Mouse (Mus musculus): ENCODE results near the gene Setd2. TPM values are rescaled to one million over a fixed set of nuclear protein-coding genes. Genes with fewer than 3 reads are reported as not detected.
A peak's percentile ranks its signal among the peaks of the same experiment; 100 is the strongest.

Gene Setd2
- polyA plus RNA-seq, 1 experiment from 2014 or later, result 48.4 TPM

DNA sequence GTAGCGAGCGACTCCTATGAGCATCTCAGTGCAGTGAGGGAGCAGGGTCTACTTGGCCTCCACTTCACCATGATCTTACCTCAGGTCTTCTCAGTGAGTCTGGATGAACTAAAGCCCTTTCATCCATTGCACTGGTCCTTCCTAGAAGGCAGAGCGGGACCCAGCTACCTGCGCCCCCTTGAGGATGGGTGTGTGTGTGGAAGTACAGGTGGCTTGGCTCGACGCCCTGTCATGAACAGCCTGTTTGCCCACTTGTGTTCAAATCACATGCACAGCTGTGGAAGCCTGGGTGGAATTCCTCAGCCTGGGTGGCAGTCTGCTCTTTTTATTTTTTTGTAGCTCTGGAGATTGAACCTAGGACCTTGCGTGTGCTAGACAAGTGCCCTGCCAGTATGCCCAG is 87.8 kb downstream of the Setd2 start:
- peaks cover 19% of the 10 kb centered on the region for H3K4me1 ChIP-seq (replicated peaks; ENCODE audit: control insufficient read depth, insufficient read depth, low read length)
- peaks cover 58% of the 10 kb centered on the region for H3K36me3 ChIP-seq (replicated peaks; ENCODE audit: control insufficient read depth, insufficient read depth)

DNA sequence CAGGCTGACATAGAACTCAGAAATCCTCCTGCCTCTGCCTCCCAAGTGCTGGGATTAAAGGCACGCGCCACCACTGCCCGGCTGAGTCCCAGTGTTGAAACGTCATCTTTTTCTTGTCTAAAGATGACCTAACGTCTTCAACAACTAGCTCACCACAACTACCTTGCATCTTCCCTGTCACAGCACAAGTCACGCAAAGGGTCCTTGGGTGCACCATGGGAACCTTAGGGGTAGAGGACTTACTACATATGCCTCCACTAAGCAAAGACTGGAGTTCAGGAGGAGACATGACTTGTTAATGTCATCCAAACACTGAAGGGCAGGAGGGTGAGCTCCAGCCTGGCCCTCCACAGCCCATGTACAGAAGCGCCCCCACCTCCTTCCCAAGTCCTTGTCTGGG is 88.3 kb downstream of the Setd2 start:
- Histone ChIP-seq H3K9ac (no peak overlapping the region), H3K27me3 (ENCODE audit: control insufficient read depth, insufficient read depth, low read length) (no peaks in the 10 kb centered on the region), H3K4me2 (replicated peaks) (no peak overlapping the region), H3K27ac (no peak overlapping the region), H3K4me1 (replicated peaks; ENCODE audit: control insufficient read depth, insufficient read depth, low read length) (peaks cover 24% of the 10 kb centered on the region), H3K4me3 (replicated peaks; ENCODE audit: low read length) (no peak overlapping the region), H3K9me3 (ENCODE audit: control insufficient read depth, low read length) (no peaks in the 10 kb centered on the region), H3K36me3 (replicated peaks; ENCODE audit: control insufficient read depth, insufficient read depth) (peaks cover 53% of the 10 kb centered on the region)
- WGBS, result 96% methylated on average over 7 of the region's 7 CpGs
- DNase-seq (ENCODE audit: low spot score) (no peak), ATAC-seq (ENCODE audit: low FRiP score) (no peak)

More for the DNA sequence above, 87.8 kb downstream of the Setd2 start:
- WGBS, result 89% methylated on average over 7 of the region's 7 CpGs
- no peak overlapping the region for H3K9ac ChIP-seq
- ATAC-seq (ENCODE audit: low FRiP score) (no peak), DNase-seq (ENCODE audit: low spot score) (no peak)
- H3K4me2 ChIP-seq (replicated peaks), result no peak overlapping the region
- no peak overlapping the region for H3K4me3 ChIP-seq (replicated peaks; ENCODE audit: low read length)
- no peaks in the 10 kb centered on the region for H3K9me3 ChIP-seq (ENCODE audit: control insufficient read depth, low read length)
- H3K27ac ChIP-seq, result no peak overlapping the region
- no peaks in the 10 kb centered on the region for H3K27me3 ChIP-seq (ENCODE audit: control insufficient read depth, insufficient read depth, low read length)

DNA sequence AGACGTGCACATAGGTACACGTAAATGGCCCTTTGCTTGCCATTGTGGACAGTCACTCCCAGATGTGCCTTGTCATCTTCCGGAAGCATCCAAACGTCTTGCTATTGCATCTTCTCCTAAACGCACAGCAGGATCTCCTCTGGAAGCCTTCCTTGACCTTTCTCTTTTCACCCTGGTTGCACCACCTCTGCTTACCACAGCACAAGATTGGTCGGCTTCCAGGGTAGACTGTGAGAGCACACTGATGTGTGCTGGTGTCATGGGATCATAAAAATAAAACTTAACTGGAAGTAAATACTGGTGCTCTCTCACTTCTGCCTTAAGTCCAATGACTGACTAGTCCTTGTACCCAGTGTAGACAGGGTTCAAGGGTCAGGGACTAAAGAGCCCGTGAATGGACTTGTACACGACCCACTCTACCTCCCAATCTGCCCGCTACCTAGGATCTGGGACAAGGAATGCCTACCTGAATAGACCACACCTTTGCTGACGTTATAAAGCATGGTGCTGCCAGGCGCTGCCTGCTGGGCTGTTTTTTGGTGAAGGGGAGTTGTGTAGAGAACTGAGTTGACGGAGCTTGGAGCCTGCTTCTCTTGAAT is 90.3 kb downstream of the Setd2 start:
- H3K9me3 ChIP-seq (ENCODE audit: control insufficient read depth, low read length), result no peaks in the 10 kb centered on the region
- H3K4me1 ChIP-seq (replicated peaks; ENCODE audit: control insufficient read depth, insufficient read depth, low read length), result peaks cover 24% of the 10 kb centered on the region
- H3K27me3 ChIP-seq (ENCODE audit: control insufficient read depth, insufficient read depth, low read length), result no peaks in the 10 kb centered on the region
- ATAC-seq (ENCODE audit: low FRiP score), result no peak
- H3K9ac ChIP-seq, result 0 out of 2 replicates have a peak overlapping the region, but pooled peaks have one; percentile 73
- 91% methylated on average over 12 of the region's 12 CpGs for WGBS
- H3K36me3 ChIP-seq (replicated peaks; ENCODE audit: control insufficient read depth, insufficient read depth), result peaks cover 41% of the 10 kb centered on the region
- H3K4me2 ChIP-seq (replicated peaks), result no peak overlapping the region; the same call in 1 of the 2 replicates
- DNase-seq (ENCODE audit: low spot score), result no peak
- H3K27ac ChIP-seq, result no peak overlapping the region
- no peak overlapping the region for H3K4me3 ChIP-seq (replicated peaks; ENCODE audit: low read length)

DNA sequence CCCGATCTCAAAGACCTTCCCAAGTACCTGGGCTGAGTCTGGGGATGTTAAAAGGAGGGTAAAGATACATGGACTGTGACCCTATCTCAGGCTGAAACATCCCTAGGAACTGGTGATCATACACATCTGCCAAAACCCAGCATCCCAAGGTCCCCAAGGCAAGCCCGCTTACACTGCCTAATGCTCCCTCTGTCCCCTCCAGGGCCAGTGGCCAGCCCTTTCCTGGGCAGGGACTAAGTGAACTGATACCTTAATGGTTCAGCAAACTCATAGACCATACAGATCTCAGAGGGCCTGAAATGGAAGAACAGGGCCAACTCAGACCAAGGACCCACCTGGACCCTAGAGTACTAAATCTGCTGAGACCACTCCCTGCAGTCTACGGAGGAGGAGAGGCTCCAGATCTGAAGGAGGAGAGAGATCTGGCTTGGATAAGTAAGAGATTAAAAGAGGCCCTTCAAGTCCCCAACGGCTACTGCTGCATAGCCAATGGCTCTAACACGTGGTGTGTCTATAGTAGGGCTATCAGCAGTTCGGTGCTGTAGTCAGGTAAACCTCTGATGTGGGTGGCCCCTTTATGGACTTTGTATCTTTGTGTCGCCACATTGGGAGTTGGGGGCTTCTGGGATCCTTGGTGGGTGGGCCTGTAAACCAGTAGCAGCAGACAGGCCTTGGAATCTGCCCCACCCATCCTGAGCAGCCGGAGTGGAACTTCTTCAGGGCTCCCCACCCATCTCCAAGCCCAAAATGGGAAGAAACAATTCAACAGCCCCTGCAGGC is 91.2 kb downstream of the Setd2 start:
- peaks cover 32% of the 10 kb centered on the region for H3K36me3 ChIP-seq (replicated peaks; ENCODE audit: control insufficient read depth, insufficient read depth)
- no peaks in the 10 kb centered on the region for H3K27me3 ChIP-seq (ENCODE audit: control insufficient read depth, insufficient read depth, low read length)
- H3K4me1 ChIP-seq (replicated peaks; ENCODE audit: control insufficient read depth, insufficient read depth, low read length), result peaks cover 24% of the 10 kb centered on the region
- peak overlapping the region; percentile 94 for H3K4me2 ChIP-seq (replicated peaks)
- H3K9me3 ChIP-seq (ENCODE audit: control insufficient read depth, low read length), result no peaks in the 10 kb centered on the region
- no peak for DNase-seq (ENCODE audit: low spot score)
- H3K4me3 ChIP-seq (replicated peaks; ENCODE audit: low read length), result peak overlapping the region; percentile 42
- H3K27ac ChIP-seq, result peak overlapping the region; percentile 84
- ATAC-seq (ENCODE audit: low FRiP score), result no peak
- WGBS, result 50% methylated on average over 8 of the region's 8 CpGs
- peak overlapping the region; percentile 73 for H3K9ac ChIP-seq

DNA sequence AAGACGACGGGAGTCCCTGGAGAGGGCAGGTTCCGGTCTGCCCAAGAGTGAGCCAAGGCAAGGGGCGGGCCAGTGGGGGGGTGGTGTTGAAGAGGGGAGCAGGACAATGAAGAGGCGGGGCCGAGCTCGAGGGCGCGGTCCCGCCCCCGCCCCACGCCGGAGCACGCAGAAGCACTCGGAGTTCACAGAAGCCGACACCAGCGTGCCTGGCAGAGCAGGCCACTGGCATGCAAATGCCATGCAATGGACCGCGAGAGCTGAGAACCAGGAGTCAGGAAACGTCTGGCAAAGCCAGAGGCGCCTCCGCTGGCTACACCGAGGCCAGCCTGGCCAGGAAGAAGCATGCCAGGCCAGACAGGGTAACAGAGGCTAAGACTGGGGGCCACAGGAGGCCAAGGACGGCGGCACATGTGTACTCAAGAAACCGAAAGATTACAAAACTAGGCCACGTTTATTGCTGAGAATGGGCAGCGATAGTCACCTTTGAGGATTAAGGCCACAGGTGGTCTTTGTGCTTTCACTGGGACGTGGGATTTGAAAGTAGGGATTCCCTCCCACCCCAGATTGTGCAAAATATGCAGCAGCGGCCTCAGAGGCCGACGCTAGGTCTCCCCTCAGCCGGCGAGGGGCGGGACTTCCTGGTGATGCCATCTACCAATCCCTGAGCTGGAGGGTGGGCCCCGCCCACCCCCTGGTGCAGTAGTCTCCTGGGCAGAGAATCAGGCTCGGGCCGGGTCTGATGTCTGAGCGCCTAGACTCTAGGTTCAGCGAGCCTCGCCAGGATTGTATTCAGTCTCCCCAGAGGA is 92.2 kb downstream of the Setd2 start, which contains the start of gene Nradd:
Nradd (minus strand) TSS at position 92 of the 806 bp plus-strand sequence.
- Histone ChIP-seq H3K9me3 (ENCODE audit: control insufficient read depth, low read length) (no peaks in the 10 kb centered on the region), H3K27ac (peak within 1 kb of the TSS; percentile 84), H3K4me3 (replicated peaks; ENCODE audit: low read length) (peak within 1 kb of the TSS; percentile 42), H3K36me3 (replicated peaks; ENCODE audit: control insufficient read depth, insufficient read depth) (peaks cover 23% of the 10 kb centered on the region), H3K9ac (peak within 1 kb of the TSS; percentile 73), H3K4me1 (replicated peaks; ENCODE audit: control insufficient read depth, insufficient read depth, low read length) (peaks cover 24% of the 10 kb centered on the region), H3K27me3 (ENCODE audit: control insufficient read depth, insufficient read depth, low read length) (no peaks in the 10 kb centered on the region), H3K4me2 (replicated peaks) (peak within 1 kb of the TSS; percentile 94)
- WGBS, result 1% methylated on average over 41 of the region's 41 CpGs
- ATAC-seq (ENCODE audit: low FRiP score) (peak; percentile 93), DNase-seq (ENCODE audit: low spot score) (peak; percentile 88)

DNA sequence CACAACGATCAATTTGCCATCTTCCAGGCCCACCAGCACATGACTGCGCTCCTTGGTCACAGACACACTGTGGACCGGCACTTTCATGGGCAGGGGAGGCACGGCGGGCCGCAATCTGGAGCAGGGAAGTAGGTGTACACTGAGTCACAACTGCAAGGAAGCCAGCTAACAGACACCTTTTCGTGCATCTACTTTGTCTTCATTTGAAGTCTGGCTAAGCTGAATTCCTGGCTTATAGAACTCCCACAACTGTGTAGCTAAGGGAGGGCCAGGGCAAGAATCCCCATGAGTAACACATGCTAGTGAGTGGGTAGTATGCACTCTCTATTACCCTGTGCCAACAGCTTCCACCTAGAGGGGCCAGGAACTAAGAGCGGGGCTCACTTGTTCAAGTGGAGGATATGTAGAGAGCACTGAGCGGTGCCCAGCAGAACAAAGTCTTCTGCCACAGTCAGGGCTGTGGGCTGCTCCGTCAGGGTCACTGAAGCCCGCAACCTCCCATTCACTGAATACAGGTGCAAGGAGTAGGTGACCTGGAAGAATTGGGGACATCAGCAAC is 93.0 kb downstream of the Setd2 start:
- Histone ChIP-seq H3K27ac (peak overlapping the region; percentile 84), H3K36me3 (replicated peaks; ENCODE audit: control insufficient read depth, insufficient read depth) (peaks cover 18% of the 10 kb centered on the region), H3K4me1 (replicated peaks; ENCODE audit: control insufficient read depth, insufficient read depth, low read length) (peaks cover 24% of the 10 kb centered on the region), H3K27me3 (ENCODE audit: control insufficient read depth, insufficient read depth, low read length) (no peaks in the 10 kb centered on the region), H3K4me2 (replicated peaks) (peak overlapping the region; percentile 94), H3K9me3 (ENCODE audit: control insufficient read depth, low read length) (no peaks in the 10 kb centered on the region), H3K9ac (peak overlapping the region; percentile 73), H3K4me3 (replicated peaks; ENCODE audit: low read length) (peak overlapping the region; percentile 42)
- WGBS, result 67% methylated on average over 11 of the region's 11 CpGs
- no peak for DNase-seq (ENCODE audit: low spot score)
- ATAC-seq (ENCODE audit: low FRiP score), result no peak

DNA sequence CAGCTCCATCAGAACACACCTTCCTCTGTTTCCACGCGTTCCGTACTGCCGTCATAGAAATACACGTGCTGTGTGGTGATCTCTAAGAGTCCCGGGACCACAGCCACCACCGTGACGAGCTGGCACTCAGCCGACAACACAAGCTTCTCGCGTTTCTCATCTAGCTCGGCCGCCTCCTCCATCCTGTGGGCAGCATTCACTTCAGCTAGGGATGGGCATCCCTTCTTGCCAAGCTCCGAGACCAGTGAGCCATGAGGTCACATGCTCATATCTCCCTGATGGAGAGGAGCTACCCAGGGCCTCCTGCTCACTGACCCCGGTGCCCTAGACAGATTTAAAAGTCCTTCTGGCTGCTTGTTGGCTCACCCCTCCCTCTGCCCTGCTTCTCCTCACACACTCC is 97.8 kb downstream of the Setd2 start:
- 91% methylated on average over 15 of the region's 15 CpGs for WGBS
- Histone ChIP-seq H3K9ac (no peak overlapping the region), H3K27me3 (ENCODE audit: control insufficient read depth, insufficient read depth, low read length) (no peaks in the 10 kb centered on the region), H3K27ac (no peak overlapping the region), H3K4me3 (replicated peaks; ENCODE audit: low read length) (no peak overlapping the region), H3K36me3 (replicated peaks; ENCODE audit: control insufficient read depth, insufficient read depth) (no peaks in the 10 kb centered on the region), H3K4me1 (replicated peaks; ENCODE audit: control insufficient read depth, insufficient read depth, low read length) (peaks cover 5% of the 10 kb centered on the region; the same call in 1 of the 2 replicates), H3K9me3 (ENCODE audit: control insufficient read depth, low read length) (no peaks in the 10 kb centered on the region), H3K4me2 (replicated peaks) (no peak overlapping the region)
- DNase-seq (ENCODE audit: low spot score) (no peak), ATAC-seq (ENCODE audit: low FRiP score) (no peak)

DNA sequence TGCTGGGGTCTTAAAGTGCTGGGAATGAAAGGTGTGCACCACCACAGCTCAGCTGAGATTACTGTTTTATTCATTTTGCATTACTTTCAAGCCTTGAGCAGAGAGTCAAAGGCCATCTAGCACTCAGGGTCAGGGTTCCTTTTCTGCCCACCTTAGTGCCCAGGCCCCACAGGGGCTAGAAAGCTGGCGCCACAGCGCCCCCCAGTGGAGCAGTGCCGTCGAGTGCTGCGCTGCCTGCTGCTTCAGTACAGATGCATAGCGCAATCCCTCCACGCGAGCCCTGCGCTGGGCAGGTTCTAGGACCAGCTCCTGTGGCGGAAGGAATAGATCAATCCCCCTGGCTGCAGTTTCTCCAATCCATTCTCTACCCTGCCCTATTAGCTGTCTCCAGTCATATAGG is 98.8 kb downstream of the Setd2 start:
- DNase-seq (ENCODE audit: low spot score) (peak; percentile 68), ATAC-seq (ENCODE audit: low FRiP score) (0 out of 2 replicates have a peak, but pooled peaks have one; percentile 25)
- Histone ChIP-seq H3K36me3 (replicated peaks; ENCODE audit: control insufficient read depth, insufficient read depth) (no peaks in the 10 kb centered on the region), H3K9me3 (ENCODE audit: control insufficient read depth, low read length) (no peaks in the 10 kb centered on the region), H3K9ac (peak overlapping the region; percentile 28; the same call in 1 of the 2 replicates), H3K27me3 (ENCODE audit: control insufficient read depth, insufficient read depth, low read length) (no peaks in the 10 kb centered on the region), H3K4me2 (replicated peaks) (peak overlapping the region; percentile 52), H3K4me1 (replicated peaks; ENCODE audit: control insufficient read depth, insufficient read depth, low read length) (no peaks in the 10 kb centered on the region), H3K4me3 (replicated peaks; ENCODE audit: low read length) (peak overlapping the region; percentile 21), H3K27ac (no peak overlapping the region)
- 14% methylated on average over 10 of the region's 10 CpGs for WGBS

Data from hindbrain, embryonic 14.5 days (tissue).